Mouse (Mus musculus) myocyte (in vitro differentiated cells): ENCODE data around the gene Tie1.

ENCODE experiments used
- E2F4 ChIP-seq: IDR thresholded peaks from one replicate; pipeline ENCODE4 v1.6.1; 2011; ENCODE audit warnings: mild to moderate bottlenecking, control low read depth, moderate library complexity; ENCODE audit not compliant: insufficient read depth
- MAX ChIP-seq: IDR thresholded peaks from one replicate; pipeline ENCODE4 v1.6.1; 2011; ENCODE audit warnings: low read depth, mild to moderate bottlenecking, control low read depth
- MYOD1 ChIP-seq, 3 experiments: IDR thresholded peaks; one replicate each; pipeline ENCODE4 v1.6.1; 2011; ENCODE audit warnings: control low read depth in 2 of 3, low read depth in 2 of 3, mild to moderate bottlenecking in 2 of 3, moderate library complexity in 1 of 3; ENCODE audit not compliant: insufficient read length in 2 of 3, control insufficient read depth in 1 of 3
- MYOG ChIP-seq, 3 experiments: IDR thresholded peaks; one replicate each; pipeline ENCODE4 v1.6.1; 2011; ENCODE audit warnings: control low read depth in 2 of 3, low read depth in 2 of 3, mild to moderate bottlenecking in 2 of 3; ENCODE audit not compliant: insufficient read length in 2 of 3, control insufficient read depth in 1 of 3, insufficient read depth in 1 of 3
- POLR2A ChIP-seq: IDR thresholded peaks from one replicate; pipeline ENCODE4 v1.6.1; 2011; ENCODE audit warnings: low read depth, mild to moderate bottlenecking, control low read depth, moderate library complexity; ENCODE audit not compliant: insufficient read length
- POLR2AphosphoS2 ChIP-seq: IDR thresholded peaks from one replicate; pipeline ENCODE4 v1.6.1; 2011; ENCODE audit warnings: low read depth, control low read depth; ENCODE audit not compliant: insufficient read length
- REST ChIP-seq: IDR thresholded peaks from one replicate; pipeline ENCODE4 v1.6.1; 2011; ENCODE audit warnings: mild to moderate bottlenecking, control low read depth, moderate library complexity; ENCODE audit not compliant: insufficient read depth, insufficient read length
- SRF ChIP-seq: IDR thresholded peaks from one replicate; pipeline ENCODE4 v1.6.1; 2011; ENCODE audit warnings: low read depth; ENCODE audit not compliant: control insufficient read depth, insufficient read length
- TCF12 ChIP-seq: IDR thresholded peaks from one replicate; pipeline ENCODE4 v1.6.1; 2011; ENCODE audit warnings: mild to moderate bottlenecking, control low read depth; ENCODE audit not compliant: poor library complexity, insufficient read depth, severe bottlenecking
- TCF3 ChIP-seq: IDR thresholded peaks from one replicate; pipeline ENCODE4 v1.6.1; 2011; ENCODE audit warnings: low read depth, control low read depth; ENCODE audit not compliant: insufficient read length
- USF1 ChIP-seq: IDR thresholded peaks from one replicate; pipeline ENCODE4 v1.6.1; 2011; ENCODE audit warnings: low read depth, mild to moderate bottlenecking, control low read depth, moderate library complexity

GRCm38 (mm10) chr4:118517497-118518146 lies 27.8 kb upstream of the Tie1 start:
- no peak for TF ChIP-seq MYOG (IDR thresholded peaks at IDR 0.05; ENCODE audit: control insufficient read depth in 1 of 3, insufficient read depth in 1 of 3, insufficient read length in 2 of 3, low read depth in 2 of 3)
- no peak for TF ChIP-seq TCF12
- TF ChIP-seq REST, result no peak
- TF ChIP-seq MAX, result no peak
- TF ChIP-seq POLR2A, result no peak
- no peak for TF ChIP-seq TCF3
- no peak for TF ChIP-seq POLR2AphosphoS2
- no peak for TF ChIP-seq E2F4
- TF ChIP-seq SRF, result no peak
- TF ChIP-seq MYOD1 (IDR thresholded peaks at IDR 0.05; ENCODE audit: control insufficient read depth in 1 of 3, insufficient read length in 2 of 3, low read depth in 2 of 3), result no peak
- no peak for TF ChIP-seq USF1
